Mouse (Mus musculus) cortical plate, adult 2 months (tissue): ENCODE results near the gene Gpkow.
A peak's percentile ranks its signal among the peaks of the same experiment; 100 is the strongest.

Source experiments
- CTCF ChIP-seq: fragments of 200-500 bp; IDR thresholded peaks from 2 replicates; pipeline ENCODE4 v1.5.1; 2011; ENCODE audit warnings: mild to moderate bottlenecking, control low read depth, low read length; ENCODE audit not compliant: insufficient read depth; ENCODE audit errors: extremely low read depth
- POLR2A ChIP-seq: fragments of 200-500 bp; IDR thresholded peaks from 2 replicates; pipeline ENCODE4 v1.6.1; 2011; ENCODE audit warnings: mild to moderate bottlenecking, low read length, control low read depth; ENCODE audit not compliant: insufficient read depth; ENCODE audit errors: extremely low read depth

GRCm38 (mm10) chrX:7678986-7679385 lies 17.9 kb upstream of the Gpkow start:
- TF ChIP-seq POLR2A, result no peak
- TF ChIP-seq CTCF, result 0 out of 2 replicates have a peak, but pooled peaks have one; percentile 12
